Comparison of ENCODE assay signal across 9 mouse cellular contexts in genomic region chr17:24558600-24559099, GRCm38 (mm10). TPM values are rescaled to one million over a fixed set of nuclear protein-coding genes. Genes with fewer than 3 reads are reported as not detected.
DNase-seq lines count a peak whose midpoint lies in the region; ATAC-seq lines count a peak whose summit lies in the region.
"Had no signal": no experiment of that assay in that cellular context is flagged by ENCODE, and none has a peak within 500 bp of the region (broad histone marks: within the 10 kb centered on the region; RNA-seq: fewer than 3 reads in every experiment).

No protein-coding gene starts in this region.

- intact Hi-C loops in left cerebral cortex, postnatal 4 days (cut with DNase I): no loop called here

- WGBS in neural tube, embryonic 11.5 days: 37% methylated on average over 4 of the region's 4 CpGs
- WGBS in heart, embryonic 11.5 days (ENCODE audit: insufficient replicate concordance): 74% methylated on average over 4 of the region's 4 CpGs
- WGBS in midbrain, embryonic 13.5 days: 11% methylated on average over 4 of the region's 4 CpGs

- H3K27ac ChIP-seq in neural tube, embryonic 11.5 days (ENCODE audit: low read depth, low read length): peak overlapping the region; percentile 67
- H3K27ac ChIP-seq in heart, embryonic 11.5 days (ENCODE audit: low read depth, low read length): peak overlapping the region; percentile 67
- H3K27ac ChIP-seq in midbrain, embryonic 13.5 days: peak overlapping the region; percentile 79

- DNase-seq in neural tube, embryonic 11.5 days (ENCODE audit: low spot score): peak; percentile 54
- no peak for DNase-seq in neural tube, embryonic 10.5 days (ENCODE audit: extremely low spot score, low spot score)
- peak; percentile 60 for DNase-seq in kidney, postnatal 10 days
- DNase-seq in spleen, postnatal 10 days (ENCODE audit: low spot score in 2 of 2): no peak
- DNase-seq in left cerebral cortex, postnatal 4 days: no peak
- no peak for DNase-seq in yolk sac, embryonic 10.5 days (ENCODE audit: low spot score)

- no peaks in the 10 kb centered on the region for H3K27me3 ChIP-seq in neural tube, embryonic 11.5 days (ENCODE audit: control insufficient read depth, insufficient read depth, low read length)
- H3K27me3 ChIP-seq in heart, embryonic 11.5 days (ENCODE audit: control insufficient read depth, insufficient read depth, low read length): no peaks in the 10 kb centered on the region
- H3K27me3 ChIP-seq in midbrain, embryonic 13.5 days: no peaks in the 10 kb centered on the region

- H3K4me2 ChIP-seq in neural tube, embryonic 11.5 days (ENCODE audit: low read depth): peak overlapping the region; percentile 25; the same call in 1 of the 2 replicates
- peak overlapping the region; percentile 22; the same call in 1 of the 2 replicates for H3K4me2 ChIP-seq in heart, embryonic 11.5 days
- H3K4me2 ChIP-seq in midbrain, embryonic 13.5 days (replicated peaks): peak overlapping the region; percentile 8

- ATAC-seq in neural tube, embryonic 11.5 days (ENCODE audit: insufficient read depth, low FRiP score, low TSS enrichment): peak; percentile 48; the same call in 1 of the 2 replicates
- ATAC-seq in heart, embryonic 11.5 days (replicated peaks; ENCODE audit: insufficient number of reproducible peaks, low FRiP score, low TSS enrichment): no peak
- ATAC-seq in midbrain, embryonic 13.5 days: peak; percentile 77; the same call in 1 of the 2 replicates

- H3K9ac ChIP-seq in neural tube, embryonic 11.5 days (ENCODE audit: low read length): no peak overlapping the region; the same call in 1 of the 2 replicates
- H3K9ac ChIP-seq in heart, embryonic 11.5 days (ENCODE audit: low read depth, low read length): no peak overlapping the region; the same call in 1 of the 2 replicates
- no peak overlapping the region; the same call in 1 of the 2 replicates for H3K9ac ChIP-seq in midbrain, embryonic 13.5 days (replicated peaks)

- no peaks in the 10 kb centered on the region for H3K9me3 ChIP-seq in neural tube, embryonic 11.5 days (ENCODE audit: control insufficient read depth, low read length)
- no peaks in the 10 kb centered on the region for H3K9me3 ChIP-seq in heart, embryonic 11.5 days (replicated peaks; ENCODE audit: control insufficient read depth, low read length)
- no peaks in the 10 kb centered on the region for H3K9me3 ChIP-seq in midbrain, embryonic 13.5 days

- H3K36me3 ChIP-seq in neural tube, embryonic 11.5 days (ENCODE audit: control insufficient read depth, insufficient read depth, low read length): no peaks in the 10 kb centered on the region
- H3K36me3 ChIP-seq in heart, embryonic 11.5 days (ENCODE audit: control insufficient read depth, insufficient read depth, low read length): no peaks in the 10 kb centered on the region
- no peaks in the 10 kb centered on the region for H3K36me3 ChIP-seq in midbrain, embryonic 13.5 days

- peaks cover 15% of the 10 kb centered on the region for H3K4me1 ChIP-seq in neural tube, embryonic 11.5 days (ENCODE audit: control insufficient read depth, insufficient read depth, low read length)
- peaks cover 14% of the 10 kb centered on the region for H3K4me1 ChIP-seq in heart, embryonic 11.5 days (ENCODE audit: control insufficient read depth, insufficient read depth, low read length)
- peaks cover 28% of the 10 kb centered on the region for H3K4me1 ChIP-seq in midbrain, embryonic 13.5 days (replicated peaks)

- no peak overlapping the region for H3K4me3 ChIP-seq in neural tube, embryonic 11.5 days (ENCODE audit: low read depth, low read length)
- H3K4me3 ChIP-seq in heart, embryonic 11.5 days (ENCODE audit: low read depth, low read length): no peak overlapping the region
- H3K4me3 ChIP-seq in midbrain, embryonic 13.5 days (replicated peaks): no peak overlapping the region

RNA-seq across cellular contexts. Expression of gene Pkd1, which starts 9.0 kb away (rescaled TPM):
- polyA plus RNA-seq in neural tube, embryonic 11.5 days (2014; fragmentation: Nextera tagmentation; extraction: Ambion mirVana): 20.6 and 29.0 TPM in 2 replicates
- 8.9 and 9.2 TPM in 2 replicates for polyA plus RNA-seq in heart, embryonic 11.5 days (2014; fragmentation: Nextera tagmentation; extraction: Ambion mirVana)
- polyA plus RNA-seq in midbrain, embryonic 13.5 days (2015; fragmentation: Nextera tagmentation; extraction: Ambion mirVana): 17.7 and 19.4 TPM in 2 replicates
- 10 to 100 TPM; 75.0 to 91.3 TPM for total RNA-seq in left cerebral cortex, postnatal 4 days (2021)

RNA-seq across cellular contexts. Expression of gene Rab26, which starts 24.6 kb away (rescaled TPM):
- polyA plus RNA-seq in neural tube, embryonic 11.5 days (2014; fragmentation: Nextera tagmentation; extraction: Ambion mirVana): 1.2 and 1.7 TPM in 2 replicates
- polyA plus RNA-seq in heart, embryonic 11.5 days (2014; fragmentation: Nextera tagmentation; extraction: Ambion mirVana): 1.1 and 1.9 TPM in 2 replicates
- 2.9 TPM in 2 replicates for polyA plus RNA-seq in midbrain, embryonic 13.5 days (2015; fragmentation: Nextera tagmentation; extraction: Ambion mirVana)
- total RNA-seq in left cerebral cortex, postnatal 4 days (2021): 10 to 100 TPM; 12.2 to 12.5 TPM
- total RNA-seq: heart, postnatal 36 days had no signal

RNA-seq across cellular contexts. Expression of gene Traf7, which starts 30.9 kb away (rescaled TPM):
- polyA plus RNA-seq in neural tube, embryonic 11.5 days (2014; fragmentation: Nextera tagmentation; extraction: Ambion mirVana): 81.2 and 88.1 TPM in 2 replicates
- 72.3 and 80.1 TPM in 2 replicates for polyA plus RNA-seq in heart, embryonic 11.5 days (2014; fragmentation: Nextera tagmentation; extraction: Ambion mirVana)
- 97.3 and 106 TPM in 2 replicates for polyA plus RNA-seq in midbrain, embryonic 13.5 days (2015; fragmentation: Nextera tagmentation; extraction: Ambion mirVana)
- 100 to 1,000 TPM; 166 to 172 TPM for total RNA-seq in left cerebral cortex, postnatal 4 days (2021)

Comparison
In these comparisons a context has a peak if more than half of its experiments do, and no peak if none do; other contexts are left out.
1. DNase-seq: peak in neural tube, embryonic 11.5 days (single experiment) and kidney, postnatal 10 days (single experiment); none in neural tube, embryonic 10.5 days (single experiment), spleen, postnatal 10 days (0 of 2), left cerebral cortex, postnatal 4 days (single experiment) and yolk sac, embryonic 10.5 days (single experiment).
2. Peak in every context shown above with its lines, with median percentiles within 50 percentile points of each other: H3K27ac ChIP-seq and H3K4me2 ChIP-seq.